Mouse (Mus musculus): ENCODE measurements around the gene Apol9a.
A peak's percentile ranks its signal among the peaks of the same experiment; 100 is the strongest.

DNA sequence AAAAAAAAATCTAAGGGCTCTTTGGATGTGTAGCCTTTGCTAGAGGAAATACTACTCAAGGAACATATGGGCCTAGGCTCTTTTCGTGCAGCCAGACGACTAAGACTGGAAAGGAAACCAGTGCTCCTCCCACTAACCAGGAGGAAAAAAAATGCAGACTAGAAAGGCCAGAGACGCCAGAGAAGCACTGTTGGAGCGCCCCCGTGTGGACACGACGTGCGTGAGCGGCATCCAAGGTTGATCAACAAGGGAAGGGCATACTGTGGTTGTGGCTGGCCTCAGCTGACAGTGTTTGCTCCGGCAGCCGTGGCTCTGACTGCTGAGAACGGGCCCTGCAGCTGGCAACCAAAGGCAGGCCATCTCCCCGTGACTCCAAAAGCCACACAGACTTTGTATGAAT is 42.8 kb downstream of the Apol9a start:
- TF ChIP-seq CTCF (IDR thresholded peaks at IDR 0.05; ENCODE audit: low read depth, low read length) (peak; percentile 89), GATA2 (IDR thresholded peaks at IDR 0.05; ENCODE audit: borderline replicate concordance, low read depth, low read length) (no peak), GATA1 (IDR thresholded peaks at IDR 0.05; ENCODE audit: borderline replicate concordance, low read length) (no peak)
